Mouse (Mus musculus) lung, adult 2 months (tissue): ENCODE data around the gene Cox7a2.

Experiments
- CTCF ChIP-seq: fragments of 200-500 bp; IDR thresholded peaks from 2 replicates; pipeline ENCODE4 v1.5.1; 2011; ENCODE audit warnings: mild to moderate bottlenecking, low read length, control low read depth; ENCODE audit not compliant: insufficient read depth
- POLR2A ChIP-seq: fragments of 200-500 bp; IDR thresholded peaks from 2 replicates; pipeline ENCODE4 v1.6.1; 2011; ENCODE audit warnings: low read depth, mild to moderate bottlenecking, control low read depth, low read length, borderline replicate concordance; ENCODE audit errors: extremely low read depth

DNA sequence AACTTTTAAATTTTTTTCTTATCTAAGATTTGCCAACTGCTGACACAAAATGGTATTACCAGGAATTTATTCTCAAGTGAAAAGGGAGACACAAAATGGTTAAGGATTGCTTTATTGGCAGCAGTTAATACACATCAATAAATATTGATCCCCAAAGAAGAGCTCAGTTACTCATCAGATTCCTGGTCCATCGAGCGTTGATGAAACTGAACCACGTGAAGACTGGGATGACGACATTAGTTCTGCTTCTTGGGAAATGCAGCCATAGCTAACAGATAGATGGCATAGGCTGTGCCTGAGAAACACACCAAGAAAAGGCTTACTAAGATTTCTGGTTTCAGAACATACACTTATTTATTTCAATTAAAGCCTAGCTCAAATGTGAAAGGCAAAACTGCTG is 4.4 kb downstream of the Cox7a2 start:
- no peak for TF ChIP-seq CTCF
- TF ChIP-seq POLR2A: no peak
